Mouse (Mus musculus): ENCODE data around the gene Rad23a. TPM values are rescaled to one million over a fixed set of nuclear protein-coding genes. Genes with fewer than 3 reads are reported as not detected.

The Rad23a gene
- polyA plus RNA-seq, 1 experiment from 2014 or later, result 115 TPM

DNA sequence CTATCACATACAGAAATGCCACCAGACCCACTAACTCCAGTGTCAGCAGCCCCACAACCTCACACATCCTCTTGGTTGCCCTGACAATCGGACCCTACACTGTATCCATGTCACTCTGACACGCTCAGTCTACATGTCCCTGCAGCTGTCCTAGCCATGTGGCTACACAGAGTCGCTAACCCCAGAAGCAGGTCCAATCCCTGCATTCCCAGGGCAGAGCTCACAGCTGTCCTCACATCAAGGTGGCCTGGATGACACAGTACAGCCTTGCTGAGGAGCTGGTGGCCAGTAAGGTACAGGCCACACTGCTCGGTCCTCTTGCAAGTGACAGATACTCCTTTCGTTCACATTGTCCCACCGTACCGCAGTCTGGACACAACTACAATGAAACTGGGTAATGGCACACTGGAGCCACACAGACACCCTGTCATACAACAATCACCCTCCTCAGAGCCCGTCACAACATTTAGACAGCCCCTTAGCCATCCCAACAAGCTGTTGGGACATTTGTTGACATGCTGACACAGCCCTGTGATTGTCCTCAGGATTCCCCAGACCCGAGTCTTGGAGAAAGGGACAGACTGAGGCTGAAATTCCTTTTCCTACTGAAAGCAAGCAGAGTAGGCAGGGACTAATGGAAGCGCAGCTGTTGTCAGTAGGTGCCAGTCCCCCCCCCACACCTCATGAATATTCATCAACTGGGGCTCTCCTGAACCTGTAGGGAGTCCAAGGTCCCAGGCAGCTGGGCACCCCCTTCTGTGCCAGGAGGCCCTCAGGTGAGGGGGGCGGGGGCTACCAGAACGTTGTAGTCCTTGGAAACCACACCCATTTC lies 31.1 kb downstream of the Rad23a start:
- Histone ChIP-seq H3K27ac (ENCODE audit: low read length) (no peak overlapping the region), H3K36me3 (ENCODE audit: control insufficient read depth, insufficient read depth, low read length) (no peaks in the 10 kb centered on the region), H3K9me3 (ENCODE audit: control insufficient read depth, low read length) (peaks cover 3% of the 10 kb centered on the region; the same call in 1 of the 2 replicates), H3K4me2 (ENCODE audit: low read depth, low read length) (no peak overlapping the region), H3K4me1 (ENCODE audit: control insufficient read depth, insufficient read depth, low read length) (peaks cover 6% of the 10 kb centered on the region; the same call in 1 of the 2 replicates), H3K27me3 (replicated peaks; ENCODE audit: control insufficient read depth, insufficient read depth, low read length) (peaks cover 31% of the 10 kb centered on the region), H3K4me3 (ENCODE audit: low read length) (no peak overlapping the region), H3K9ac (ENCODE audit: low read depth, low read length) (no peak overlapping the region)
- no peak for ATAC-seq
- WGBS, result 57% methylated on average over 12 of the region's 12 CpGs

DNA sequence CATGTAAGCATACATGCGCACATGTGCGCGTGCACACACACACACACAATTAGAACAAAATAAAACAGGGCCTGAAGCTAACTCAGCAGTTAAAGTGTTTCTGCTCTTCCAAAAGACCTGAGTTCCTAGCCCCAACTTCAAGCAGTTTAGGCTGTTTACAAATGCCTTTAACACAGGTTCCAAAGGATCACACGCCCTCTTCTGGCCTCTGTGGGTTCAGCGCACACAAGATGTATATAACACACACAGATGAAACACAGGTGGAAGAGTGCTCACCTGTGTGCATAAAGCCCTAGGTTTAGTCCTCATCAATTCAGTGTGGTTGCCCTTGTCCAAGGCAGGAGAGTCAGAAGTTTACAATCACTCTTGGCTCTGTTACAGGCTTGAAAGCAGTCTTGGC lies 34.4 kb downstream of the Rad23a start:
- Histone ChIP-seq H3K4me1 (ENCODE audit: control insufficient read depth, insufficient read depth, low read length) (peaks cover 5% of the 10 kb centered on the region; the same call in 1 of the 2 replicates), H3K27me3 (replicated peaks; ENCODE audit: control insufficient read depth, insufficient read depth, low read length) (peaks cover 35% of the 10 kb centered on the region), H3K9ac (ENCODE audit: low read depth, low read length) (no peak overlapping the region), H3K4me3 (ENCODE audit: low read length) (no peak overlapping the region), H3K36me3 (ENCODE audit: control insufficient read depth, insufficient read depth, low read length) (no peaks in the 10 kb centered on the region), H3K4me2 (ENCODE audit: low read depth, low read length) (no peak overlapping the region), H3K27ac (ENCODE audit: low read length) (no peak overlapping the region), H3K9me3 (ENCODE audit: control insufficient read depth, low read length) (peaks cover 3% of the 10 kb centered on the region; the same call in 1 of the 2 replicates)
- WGBS, result 91% methylated on average over 5 of the region's 5 CpGs
- no peak for ATAC-seq

DNA sequence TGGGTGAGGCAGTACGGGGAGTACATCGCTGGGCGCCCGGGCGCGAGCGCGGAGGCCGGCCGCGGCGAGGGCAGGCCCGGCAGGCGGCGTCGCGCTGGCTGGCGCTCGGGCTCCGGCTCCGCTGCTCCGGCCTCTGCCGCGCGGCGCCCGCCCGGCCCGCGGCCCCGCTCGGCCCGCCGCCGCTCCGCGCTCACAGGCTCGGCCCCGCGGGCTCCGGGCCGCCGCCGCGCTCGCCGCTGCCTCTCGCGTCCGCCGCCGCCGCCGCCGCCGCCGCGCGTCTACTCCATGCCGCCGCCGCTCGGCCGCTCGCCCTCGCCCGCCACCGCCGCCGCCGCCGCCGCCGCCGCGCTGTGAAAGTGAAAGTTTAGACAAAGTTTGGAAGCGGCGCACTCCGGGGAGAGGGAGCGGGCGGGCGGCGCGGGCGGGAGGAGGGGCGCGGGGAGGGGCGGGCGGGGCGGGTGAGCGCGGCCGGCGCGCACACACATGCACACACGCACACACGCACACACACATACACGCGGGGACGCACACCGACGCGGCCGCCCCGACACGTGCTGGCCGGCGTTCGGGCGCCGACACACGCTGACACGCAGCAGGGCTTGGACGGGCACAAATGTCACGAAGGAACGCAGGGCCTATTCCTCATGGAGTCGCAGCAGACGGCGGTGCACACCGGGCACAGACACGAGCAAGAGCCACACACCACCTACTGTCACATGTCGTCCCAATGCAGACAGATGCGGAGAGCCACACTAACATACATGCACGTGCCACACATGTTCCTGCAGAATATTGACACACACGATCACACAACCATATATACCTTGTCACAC lies 40.2 kb downstream of the Rad23a start, which contains the start of gene Nfix:
TSS of gene Nfix (minus strand) at position 346 of the 833 bp plus-strand sequence.
- Histone ChIP-seq H3K4me2 (ENCODE audit: low read depth, low read length) (peak within 1 kb of the TSS; percentile 94), H3K27me3 (replicated peaks; ENCODE audit: control insufficient read depth, insufficient read depth, low read length) (peaks cover 67% of the 10 kb centered on the region), H3K9ac (ENCODE audit: low read depth, low read length) (peak within 1 kb of the TSS; percentile 87), H3K4me1 (ENCODE audit: control insufficient read depth, insufficient read depth, low read length) (peaks cover 8% of the 10 kb centered on the region), H3K27ac (ENCODE audit: low read length) (peak within 1 kb of the TSS; percentile 77), H3K9me3 (ENCODE audit: control insufficient read depth, low read length) (no peaks in the 10 kb centered on the region), H3K36me3 (ENCODE audit: control insufficient read depth, insufficient read depth, low read length) (no peaks in the 10 kb centered on the region), H3K4me3 (ENCODE audit: low read length) (peak within 1 kb of the TSS; percentile 74)
- peak; percentile 48 for ATAC-seq
- under 1% methylated on average over 73 of the region's 125 CpGs for WGBS

DNA sequence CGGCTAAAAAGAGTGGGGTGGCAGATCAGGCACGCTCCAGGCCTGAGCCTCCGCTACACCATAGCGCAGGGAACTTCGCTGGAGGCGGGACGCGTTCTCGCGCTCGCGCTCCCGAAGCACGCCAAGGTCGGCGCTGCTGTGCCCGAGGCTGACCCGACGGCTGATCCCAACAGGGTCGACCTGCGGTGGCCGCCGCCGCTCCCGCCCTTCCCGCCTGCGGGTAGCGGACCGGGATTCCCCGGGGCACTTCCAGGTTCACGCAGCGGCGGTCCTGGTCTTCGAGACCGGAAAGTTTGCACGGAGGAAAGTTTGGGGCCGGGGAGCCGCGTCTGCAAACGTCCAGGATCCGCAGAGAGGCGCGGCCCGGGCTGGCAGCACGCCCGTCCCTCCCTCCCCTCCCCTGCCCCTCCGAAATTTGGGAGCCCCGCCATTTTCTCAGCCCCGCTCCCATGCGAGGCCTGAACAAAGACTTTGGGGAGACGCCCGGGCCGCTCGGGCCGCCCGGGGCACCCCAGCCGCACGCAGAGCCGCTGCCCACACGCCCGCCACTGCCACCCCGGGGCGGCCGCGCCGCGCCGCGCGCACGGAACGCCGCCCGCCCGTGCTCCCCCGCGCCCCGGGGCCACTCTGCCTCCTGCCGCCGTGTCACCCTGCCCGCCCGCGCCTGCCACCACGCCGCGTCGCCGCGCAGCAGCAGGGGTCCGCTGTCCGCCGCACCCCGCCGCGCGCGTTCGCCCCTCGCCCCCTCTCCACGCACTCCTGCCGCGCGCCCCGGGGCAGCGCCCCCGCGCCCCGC lies 41.1 kb downstream of the Rad23a start:
- Histone ChIP-seq H3K4me3 (ENCODE audit: low read length) (peak overlapping the region; percentile 74), H3K9ac (ENCODE audit: low read depth, low read length) (peak overlapping the region; percentile 87), H3K27me3 (replicated peaks; ENCODE audit: control insufficient read depth, insufficient read depth, low read length) (peaks cover 69% of the 10 kb centered on the region), H3K36me3 (ENCODE audit: control insufficient read depth, insufficient read depth, low read length) (no peaks in the 10 kb centered on the region), H3K4me1 (ENCODE audit: control insufficient read depth, insufficient read depth, low read length) (peaks cover 12% of the 10 kb centered on the region), H3K27ac (ENCODE audit: low read length) (peak overlapping the region; percentile 77), H3K4me2 (ENCODE audit: low read depth, low read length) (peak overlapping the region; percentile 94), H3K9me3 (ENCODE audit: control insufficient read depth, low read length) (no peaks in the 10 kb centered on the region)
- 1% methylated on average over 97 of the region's 108 CpGs for WGBS
- ATAC-seq, result peak; percentile 31

DNA sequence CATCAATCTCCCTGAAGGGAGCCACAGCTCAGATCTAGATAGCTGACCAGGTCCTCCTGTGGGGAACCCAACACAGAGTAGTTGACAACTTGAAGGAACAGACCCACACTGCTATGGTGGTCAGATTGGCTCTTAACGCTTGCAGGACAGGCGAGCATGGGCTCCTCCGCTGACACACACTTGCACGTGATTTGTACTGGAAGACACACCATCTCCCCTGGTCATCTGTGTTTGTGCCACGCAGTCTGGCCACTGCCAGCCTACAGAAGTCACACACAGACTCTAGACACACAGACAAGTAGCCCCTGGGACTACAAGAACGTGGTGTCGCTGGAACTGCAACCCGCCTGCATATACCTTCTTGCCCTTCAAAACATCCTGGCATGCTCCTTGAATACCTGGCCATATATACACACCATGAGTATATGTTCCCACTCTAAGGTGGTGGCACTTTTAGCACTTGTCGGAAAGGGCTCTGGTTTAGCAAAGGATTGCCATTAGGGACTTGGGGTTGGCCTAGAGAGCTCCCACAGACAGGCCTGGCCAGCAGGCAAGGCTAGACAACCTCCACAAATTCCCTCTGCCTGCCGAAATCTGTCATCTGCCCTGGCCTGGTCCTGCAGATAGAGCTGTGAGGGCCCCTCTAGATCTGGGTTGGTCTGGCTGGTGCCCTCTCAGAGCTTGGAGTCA lies 41.9 kb downstream of the Rad23a start:
- 56% methylated on average over 10 of the region's 10 CpGs for WGBS
- peaks cover 73% of the 10 kb centered on the region for H3K27me3 ChIP-seq (replicated peaks; ENCODE audit: control insufficient read depth, insufficient read depth, low read length)
- peak overlapping the region; percentile 94 for H3K4me2 ChIP-seq (ENCODE audit: low read depth, low read length)
- H3K4me3 ChIP-seq (ENCODE audit: low read length), result peak overlapping the region; percentile 74
- peaks cover 17% of the 10 kb centered on the region for H3K4me1 ChIP-seq (ENCODE audit: control insufficient read depth, insufficient read depth, low read length)
- H3K36me3 ChIP-seq (ENCODE audit: control insufficient read depth, insufficient read depth, low read length), result no peaks in the 10 kb centered on the region
- no peaks in the 10 kb centered on the region for H3K9me3 ChIP-seq (ENCODE audit: control insufficient read depth, low read length)
- no peak overlapping the region for H3K27ac ChIP-seq (ENCODE audit: low read length)
- H3K9ac ChIP-seq (ENCODE audit: low read depth, low read length), result peak overlapping the region; percentile 87
- ATAC-seq, result no peak

DNA sequence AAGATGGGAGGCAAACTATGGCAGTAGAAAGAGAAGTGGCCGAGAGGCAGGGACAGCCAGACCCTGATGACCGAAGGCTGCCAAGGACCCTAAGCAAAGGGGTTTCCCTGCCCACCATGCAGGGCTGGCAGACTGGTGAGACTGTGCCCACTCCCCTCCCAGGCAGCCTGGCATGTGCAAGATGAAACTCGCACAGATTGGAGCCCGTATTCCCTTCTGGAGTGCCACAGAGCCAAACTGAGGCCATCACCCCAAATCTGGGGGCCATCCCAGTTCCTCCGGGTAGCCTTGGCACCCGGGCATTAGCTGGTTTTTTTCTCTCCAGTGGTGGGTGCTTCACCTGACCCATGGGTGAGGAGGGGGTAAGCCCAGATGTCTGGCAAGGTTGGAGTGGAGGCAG lies 42.5 kb downstream of the Rad23a start:
- no peak overlapping the region for H3K4me2 ChIP-seq (ENCODE audit: low read depth, low read length)
- no peak overlapping the region for H3K27ac ChIP-seq (ENCODE audit: low read length)
- H3K4me3 ChIP-seq (ENCODE audit: low read length), result peak overlapping the region; percentile 74; the same call in 1 of the 2 replicates
- no peak overlapping the region for H3K9ac ChIP-seq (ENCODE audit: low read depth, low read length)
- no peaks in the 10 kb centered on the region for H3K36me3 ChIP-seq (ENCODE audit: control insufficient read depth, insufficient read depth, low read length)
- H3K27me3 ChIP-seq (replicated peaks; ENCODE audit: control insufficient read depth, insufficient read depth, low read length), result peaks cover 76% of the 10 kb centered on the region
- H3K4me1 ChIP-seq (ENCODE audit: control insufficient read depth, insufficient read depth, low read length), result peaks cover 18% of the 10 kb centered on the region
- H3K9me3 ChIP-seq (ENCODE audit: control insufficient read depth, low read length), result no peaks in the 10 kb centered on the region
- WGBS, result 82% methylated on average over 6 of the region's 6 CpGs
- no peak for ATAC-seq

DNA sequence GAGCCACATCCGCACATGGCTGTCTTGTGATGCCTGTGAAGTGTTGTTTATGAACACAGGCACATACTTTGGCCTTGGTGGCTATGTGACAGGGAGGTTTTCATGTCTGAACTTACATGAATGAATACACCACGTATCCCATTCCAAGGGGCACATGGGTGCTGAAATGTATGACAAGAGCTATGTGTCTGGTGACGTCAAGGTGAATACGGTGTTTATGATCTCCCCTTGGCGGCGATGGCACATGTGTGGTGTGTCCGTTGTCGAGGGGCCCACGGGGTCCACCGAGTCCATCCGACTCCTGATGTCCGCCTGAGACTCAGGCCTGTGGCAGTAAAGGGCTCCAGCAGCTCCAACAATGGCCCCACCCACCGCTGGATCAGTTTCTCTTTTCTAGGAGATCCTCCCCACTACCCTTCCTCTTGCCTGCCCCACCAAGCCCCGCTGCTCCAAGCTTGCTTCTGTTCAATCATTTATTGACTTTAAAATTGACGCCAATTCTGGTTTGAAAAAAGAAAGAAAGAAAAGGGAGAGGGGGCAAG lies 43.1 kb downstream of the Rad23a start:
- 79% methylated on average over 15 of the region's 15 CpGs for WGBS
- Histone ChIP-seq H3K4me1 (ENCODE audit: control insufficient read depth, insufficient read depth, low read length) (peaks cover 18% of the 10 kb centered on the region), H3K36me3 (ENCODE audit: control insufficient read depth, insufficient read depth, low read length) (no peaks in the 10 kb centered on the region), H3K4me3 (ENCODE audit: low read length) (no peak overlapping the region), H3K4me2 (ENCODE audit: low read depth, low read length) (no peak overlapping the region), H3K9ac (ENCODE audit: low read depth, low read length) (no peak overlapping the region), H3K27ac (ENCODE audit: low read length) (no peak overlapping the region), H3K27me3 (replicated peaks; ENCODE audit: control insufficient read depth, insufficient read depth, low read length) (peaks cover 71% of the 10 kb centered on the region), H3K9me3 (ENCODE audit: control insufficient read depth, low read length) (no peaks in the 10 kb centered on the region)
- no peak for ATAC-seq

DNA sequence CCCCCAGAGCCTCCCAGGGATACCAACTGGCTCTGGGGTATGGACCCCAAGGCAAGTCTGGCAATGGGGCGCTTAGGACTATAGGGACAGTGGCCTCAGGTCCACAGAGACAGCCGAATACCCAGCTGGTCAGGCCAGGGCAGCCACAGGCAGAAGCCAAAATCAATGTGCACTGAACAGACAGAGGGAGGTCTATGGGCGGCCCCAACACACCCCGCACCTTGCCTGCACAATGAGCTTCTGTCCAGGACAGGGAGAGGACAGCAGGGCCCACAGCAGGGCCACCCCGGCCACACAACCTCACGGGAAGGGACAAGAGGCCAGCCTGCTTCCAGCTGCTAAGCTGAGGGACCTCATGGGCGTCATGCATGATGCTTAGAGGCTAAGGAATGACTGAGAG lies 46.0 kb downstream of the Rad23a start:
- peak; percentile 7; the same call in 1 of the 2 replicates for ATAC-seq

More for the DNA sequence above, 46.0 kb downstream of the Rad23a start:
- peaks cover 68% of the 10 kb centered on the region for H3K27me3 ChIP-seq (replicated peaks; ENCODE audit: control insufficient read depth, insufficient read depth, low read length)
- H3K9me3 ChIP-seq (ENCODE audit: control insufficient read depth, low read length), result no peaks in the 10 kb centered on the region
- H3K9ac ChIP-seq (ENCODE audit: low read depth, low read length), result no peak overlapping the region
- H3K4me1 ChIP-seq (ENCODE audit: control insufficient read depth, insufficient read depth, low read length), result peaks cover 15% of the 10 kb centered on the region
- H3K27ac ChIP-seq (ENCODE audit: low read length), result peak overlapping the region; percentile 64
- no peaks in the 10 kb centered on the region for H3K36me3 ChIP-seq (ENCODE audit: control insufficient read depth, insufficient read depth, low read length)
- H3K4me2 ChIP-seq (ENCODE audit: low read depth, low read length), result 0 out of 2 replicates have a peak overlapping the region, but pooled peaks have one; percentile 34
- 57% methylated on average over 7 of the region's 7 CpGs for WGBS
- H3K4me3 ChIP-seq (ENCODE audit: low read length), result no peak overlapping the region

All from intestine, embryonic 16.5 days (tissue).